Mouse (Mus musculus): ENCODE results near the gene Tmem236. TPM values are rescaled to one million over a fixed set of nuclear protein-coding genes. Genes with fewer than 3 reads are reported as not detected.

The Tmem236 gene
- polyA plus RNA-seq, 1 experiment from 2014 or later, result not detected

- WGBS (ENCODE audit: insufficient replicate concordance), result 45% methylated on average over 3 of the region's 3 CpGs
- Histone ChIP-seq H3K27me3 (ENCODE audit: control insufficient read depth, insufficient read depth, low read length) (no peaks in the 10 kb centered on the region), H3K9ac (ENCODE audit: low read depth, low read length) (no peak within 1 kb of the TSS), H3K36me3 (ENCODE audit: control insufficient read depth, insufficient read depth, low read length) (no peaks in the 10 kb centered on the region), H3K4me2 (no peak within 1 kb of the TSS), H3K4me1 (ENCODE audit: control insufficient read depth, insufficient read depth, low read length) (no peaks in the 10 kb centered on the region), H3K27ac (ENCODE audit: low read depth, low read length) (no peak within 1 kb of the TSS), H3K9me3 (replicated peaks; ENCODE audit: control insufficient read depth, low read length) (no peaks in the 10 kb centered on the region), H3K4me3 (ENCODE audit: low read depth, low read length) (no peak within 1 kb of the TSS)
- ATAC-seq (replicated peaks; ENCODE audit: insufficient number of reproducible peaks, low FRiP score, low TSS enrichment), result no peak
These were observed 54.8 kb downstream of the Tmem236 start, which contains the start of gene Mrc1 for GRCm38 (mm10) chr2:14229149-14229548. Gene Mrc1, plus strand, starts transcription at chr2:14229392.

DNA sequence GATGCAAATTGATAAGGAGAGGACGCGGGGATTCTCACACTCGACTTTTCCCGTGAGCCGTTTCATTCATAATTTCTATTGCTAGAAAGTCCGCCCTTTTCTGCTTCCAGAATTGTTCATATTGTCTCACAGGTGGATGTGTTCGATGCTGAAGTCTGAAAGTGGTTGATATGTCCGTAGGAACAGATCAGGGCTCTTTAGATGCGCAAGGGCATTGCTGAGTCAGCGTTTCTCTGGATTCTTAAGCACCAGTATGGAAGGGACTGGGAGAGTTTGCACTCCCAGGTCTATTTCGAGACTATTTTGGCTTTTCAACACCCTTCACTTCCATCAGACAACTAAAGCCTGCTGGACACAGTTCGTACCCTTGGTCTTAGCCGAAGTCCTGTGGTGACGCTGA lies 55.7 kb downstream of the Tmem236 start:
- Histone ChIP-seq H3K9ac (ENCODE audit: low read depth, low read length) (no peak overlapping the region), H3K4me3 (ENCODE audit: low read depth, low read length) (no peak overlapping the region), H3K4me1 (ENCODE audit: control insufficient read depth, insufficient read depth, low read length) (no peaks in the 10 kb centered on the region), H3K27ac (ENCODE audit: low read depth, low read length) (no peak overlapping the region), H3K9me3 (replicated peaks; ENCODE audit: control insufficient read depth, low read length) (no peaks in the 10 kb centered on the region), H3K27me3 (ENCODE audit: control insufficient read depth, insufficient read depth, low read length) (no peaks in the 10 kb centered on the region), H3K36me3 (ENCODE audit: control insufficient read depth, insufficient read depth, low read length) (no peaks in the 10 kb centered on the region), H3K4me2 (no peak overlapping the region)
- ATAC-seq (replicated peaks; ENCODE audit: insufficient number of reproducible peaks, low FRiP score, low TSS enrichment), result no peak
- 68% methylated on average over 14 of the region's 14 CpGs for WGBS (ENCODE audit: insufficient replicate concordance)

DNA sequence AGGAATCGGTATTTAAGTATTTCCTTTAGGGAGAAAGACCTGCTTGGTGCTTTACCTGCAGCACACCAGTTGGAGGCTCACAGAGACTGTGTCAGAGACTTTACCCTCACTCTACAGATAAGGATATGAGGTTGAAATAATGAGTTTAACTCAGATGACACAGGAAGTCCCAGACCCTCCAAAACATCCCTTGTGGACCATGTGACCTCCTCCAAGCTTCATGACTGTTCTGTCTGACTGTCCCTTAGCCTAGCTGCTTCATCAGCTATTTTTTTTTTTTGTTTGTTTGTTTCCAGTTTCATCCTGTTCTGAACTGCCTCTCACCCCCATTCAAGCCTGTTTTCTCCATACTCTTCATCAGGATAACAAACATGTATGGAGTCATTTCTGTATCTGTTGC lies 58.6 kb downstream of the Tmem236 start:
- Histone ChIP-seq H3K9ac (ENCODE audit: low read depth, low read length) (no peak overlapping the region), H3K4me3 (ENCODE audit: low read depth, low read length) (no peak overlapping the region), H3K4me2 (no peak overlapping the region), H3K27ac (ENCODE audit: low read depth, low read length) (no peak overlapping the region), H3K4me1 (ENCODE audit: control insufficient read depth, insufficient read depth, low read length) (no peaks in the 10 kb centered on the region), H3K36me3 (ENCODE audit: control insufficient read depth, insufficient read depth, low read length) (no peaks in the 10 kb centered on the region), H3K9me3 (replicated peaks; ENCODE audit: control insufficient read depth, low read length) (no peaks in the 10 kb centered on the region), H3K27me3 (ENCODE audit: control insufficient read depth, insufficient read depth, low read length) (no peaks in the 10 kb centered on the region)
- 62% methylated on average over 1 of the region's 1 CpGs for WGBS (ENCODE audit: insufficient replicate concordance)
- no peak for ATAC-seq (replicated peaks; ENCODE audit: insufficient number of reproducible peaks, low FRiP score, low TSS enrichment)

DNA sequence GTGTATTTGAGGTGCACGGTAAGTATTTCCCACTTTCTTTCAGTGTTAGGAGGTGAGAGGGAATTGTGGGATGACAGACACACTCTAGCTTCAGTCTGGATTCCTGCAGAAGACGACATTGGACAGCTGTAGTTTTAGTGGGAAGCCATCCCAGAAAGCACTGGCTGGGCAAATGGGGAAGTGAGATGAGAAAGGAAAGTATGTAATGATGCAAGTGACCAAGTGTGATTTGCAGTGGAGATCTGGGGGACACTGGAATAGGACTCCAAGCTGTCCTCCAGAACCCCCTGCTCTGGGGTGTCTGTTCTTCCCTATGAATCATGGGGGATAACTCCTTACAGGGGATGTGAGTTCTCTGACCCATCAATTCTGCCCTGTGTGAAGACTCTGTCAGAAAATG lies 59.7 kb downstream of the Tmem236 start:
- Histone ChIP-seq H3K4me2 (no peak overlapping the region), H3K27ac (ENCODE audit: low read depth, low read length) (no peak overlapping the region), H3K4me1 (ENCODE audit: control insufficient read depth, insufficient read depth, low read length) (no peaks in the 10 kb centered on the region), H3K9ac (ENCODE audit: low read depth, low read length) (no peak overlapping the region), H3K36me3 (ENCODE audit: control insufficient read depth, insufficient read depth, low read length) (no peaks in the 10 kb centered on the region), H3K27me3 (ENCODE audit: control insufficient read depth, insufficient read depth, low read length) (no peaks in the 10 kb centered on the region), H3K4me3 (ENCODE audit: low read depth, low read length) (no peak overlapping the region), H3K9me3 (replicated peaks; ENCODE audit: control insufficient read depth, low read length) (no peaks in the 10 kb centered on the region)
- 65% methylated on average over 2 of the region's 2 CpGs for WGBS (ENCODE audit: insufficient replicate concordance)
- ATAC-seq (replicated peaks; ENCODE audit: insufficient number of reproducible peaks, low FRiP score, low TSS enrichment), result no peak

GRCm38 (mm10) chr2:14235319-14235718 lies 61.0 kb downstream of the Tmem236 start:
- H3K9me3 ChIP-seq (replicated peaks; ENCODE audit: control insufficient read depth, low read length), result no peaks in the 10 kb centered on the region
- H3K4me2 ChIP-seq, result no peak overlapping the region
- no peaks in the 10 kb centered on the region for H3K36me3 ChIP-seq (ENCODE audit: control insufficient read depth, insufficient read depth, low read length)
- H3K9ac ChIP-seq (ENCODE audit: low read depth, low read length), result no peak overlapping the region
- WGBS (ENCODE audit: insufficient replicate concordance), result 42% methylated on average over 5 of the region's 5 CpGs
- H3K27me3 ChIP-seq (ENCODE audit: control insufficient read depth, insufficient read depth, low read length), result no peaks in the 10 kb centered on the region
- no peak for ATAC-seq (replicated peaks; ENCODE audit: insufficient number of reproducible peaks, low FRiP score, low TSS enrichment)
- no peak overlapping the region for H3K27ac ChIP-seq (ENCODE audit: low read depth, low read length)
- no peaks in the 10 kb centered on the region for H3K4me1 ChIP-seq (ENCODE audit: control insufficient read depth, insufficient read depth, low read length)
- no peak overlapping the region for H3K4me3 ChIP-seq (ENCODE audit: low read depth, low read length)

DNA sequence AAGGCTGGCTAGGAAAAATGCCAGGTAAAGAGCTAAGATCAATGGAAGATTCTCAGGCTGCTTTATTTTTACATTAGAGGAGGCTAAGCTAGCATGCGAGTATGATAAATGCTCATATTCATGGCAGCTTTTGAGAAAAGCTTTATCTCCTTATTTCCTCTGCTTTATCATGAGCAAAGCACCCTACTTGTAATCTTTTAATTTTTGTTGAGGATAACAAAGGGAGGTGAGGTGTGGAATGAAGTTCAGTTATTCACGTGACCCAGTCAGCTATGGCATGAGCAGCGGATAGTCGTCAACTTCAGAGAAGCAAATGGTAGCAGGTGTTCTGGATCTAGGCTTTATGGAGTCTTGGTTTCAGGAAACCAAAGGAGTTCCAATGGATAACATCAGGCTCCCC lies 62.6 kb downstream of the Tmem236 start:
- Histone ChIP-seq H3K4me1 (ENCODE audit: control insufficient read depth, insufficient read depth, low read length) (no peaks in the 10 kb centered on the region), H3K4me3 (ENCODE audit: low read depth, low read length) (no peak overlapping the region), H3K4me2 (no peak overlapping the region), H3K27me3 (ENCODE audit: control insufficient read depth, insufficient read depth, low read length) (no peaks in the 10 kb centered on the region), H3K27ac (ENCODE audit: low read depth, low read length) (no peak overlapping the region), H3K36me3 (ENCODE audit: control insufficient read depth, insufficient read depth, low read length) (no peaks in the 10 kb centered on the region), H3K9me3 (replicated peaks; ENCODE audit: control insufficient read depth, low read length) (no peaks in the 10 kb centered on the region), H3K9ac (ENCODE audit: low read depth, low read length) (no peak overlapping the region)
- 88% methylated on average over 4 of the region's 4 CpGs for WGBS (ENCODE audit: insufficient replicate concordance)
- no peak for ATAC-seq (replicated peaks; ENCODE audit: insufficient number of reproducible peaks, low FRiP score, low TSS enrichment)

GRCm38 (mm10) chr2:14237723-14238122 lies 63.4 kb downstream of the Tmem236 start:
- no peaks in the 10 kb centered on the region for H3K4me1 ChIP-seq (ENCODE audit: control insufficient read depth, insufficient read depth, low read length)
- no peaks in the 10 kb centered on the region for H3K27me3 ChIP-seq (ENCODE audit: control insufficient read depth, insufficient read depth, low read length)
- H3K4me3 ChIP-seq (ENCODE audit: low read depth, low read length), result no peak overlapping the region
- 78% methylated on average over 4 of the region's 4 CpGs for WGBS (ENCODE audit: insufficient replicate concordance)
- no peak overlapping the region for H3K4me2 ChIP-seq
- ATAC-seq (replicated peaks; ENCODE audit: insufficient number of reproducible peaks, low FRiP score, low TSS enrichment), result no peak
- no peak overlapping the region for H3K27ac ChIP-seq (ENCODE audit: low read depth, low read length)
- H3K9ac ChIP-seq (ENCODE audit: low read depth, low read length), result no peak overlapping the region
- H3K36me3 ChIP-seq (ENCODE audit: control insufficient read depth, insufficient read depth, low read length), result no peaks in the 10 kb centered on the region
- no peaks in the 10 kb centered on the region for H3K9me3 ChIP-seq (replicated peaks; ENCODE audit: control insufficient read depth, low read length)

DNA sequence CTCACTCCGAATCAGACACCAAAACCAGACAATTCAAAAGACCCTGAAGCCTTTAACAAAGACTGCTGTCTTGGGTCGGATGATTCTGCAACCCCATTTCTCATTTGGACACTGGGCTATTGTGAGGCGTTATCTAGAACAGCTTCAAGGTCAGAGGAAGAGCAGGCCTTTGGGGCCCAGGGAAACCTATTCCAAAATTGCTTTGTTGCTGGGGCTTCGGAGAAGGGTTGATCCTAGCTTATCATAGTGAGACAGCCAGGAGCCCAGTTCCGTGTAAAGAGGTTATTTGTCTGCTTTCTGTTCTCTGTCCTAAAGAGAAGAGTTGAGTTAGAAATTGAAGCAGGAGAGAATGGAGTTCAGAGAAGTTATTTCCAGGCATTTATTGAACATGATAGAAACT lies 64.8 kb downstream of the Tmem236 start:
- Histone ChIP-seq H3K4me2 (no peak overlapping the region), H3K4me1 (ENCODE audit: control insufficient read depth, insufficient read depth, low read length) (no peaks in the 10 kb centered on the region), H3K27me3 (ENCODE audit: control insufficient read depth, insufficient read depth, low read length) (no peaks in the 10 kb centered on the region), H3K9me3 (replicated peaks; ENCODE audit: control insufficient read depth, low read length) (no peaks in the 10 kb centered on the region), H3K9ac (ENCODE audit: low read depth, low read length) (no peak overlapping the region), H3K27ac (ENCODE audit: low read depth, low read length) (no peak overlapping the region), H3K4me3 (ENCODE audit: low read depth, low read length) (no peak overlapping the region), H3K36me3 (ENCODE audit: control insufficient read depth, insufficient read depth, low read length) (no peaks in the 10 kb centered on the region)
- 37% methylated on average over 5 of the region's 5 CpGs for WGBS (ENCODE audit: insufficient replicate concordance)
- no peak for ATAC-seq (replicated peaks; ENCODE audit: insufficient number of reproducible peaks, low FRiP score, low TSS enrichment)

GRCm38 (mm10) chr2:14244157-14244556 lies 69.8 kb downstream of the Tmem236 start:
- no peaks in the 10 kb centered on the region for H3K27me3 ChIP-seq (ENCODE audit: control insufficient read depth, insufficient read depth, low read length)
- no peaks in the 10 kb centered on the region for H3K9me3 ChIP-seq (replicated peaks; ENCODE audit: control insufficient read depth, low read length)
- no peak overlapping the region for H3K4me2 ChIP-seq
- 92% methylated on average over 5 of the region's 5 CpGs for WGBS (ENCODE audit: insufficient replicate concordance)
- no peak overlapping the region for H3K9ac ChIP-seq (ENCODE audit: low read depth, low read length)
- no peak overlapping the region for H3K27ac ChIP-seq (ENCODE audit: low read depth, low read length)
- no peaks in the 10 kb centered on the region for H3K36me3 ChIP-seq (ENCODE audit: control insufficient read depth, insufficient read depth, low read length)
- no peaks in the 10 kb centered on the region for H3K4me1 ChIP-seq (ENCODE audit: control insufficient read depth, insufficient read depth, low read length)
- H3K4me3 ChIP-seq (ENCODE audit: low read depth, low read length), result no peak overlapping the region
- no peak for ATAC-seq (replicated peaks; ENCODE audit: insufficient number of reproducible peaks, low FRiP score, low TSS enrichment)
